Mouse (Mus musculus) midbrain, embryonic 14.5 days (tissue): ENCODE data around the gene Smad9. TPM values are rescaled to one million over a fixed set of nuclear protein-coding genes. Genes with fewer than 3 reads are reported as not detected.

ENCODE experiments used
- ATAC-seq: fragments of 200-750 bp; cut with Nextera tagmentation; 2 replicates; pipeline ENCODE4 v1.8.0; 2017; ENCODE audit warnings: moderate number of reproducible peaks, moderate library complexity; ENCODE audit not compliant: low FRiP score, low TSS enrichment
- DNase-seq: peaks from one replicate; pipeline ENCODE4 v3.0.0-alpha.2; 2015
- H3K27ac ChIP-seq: fragments of 300-500 bp; sonication (generic); replicated peaks from 2 replicates; pipeline ENCODE4 v1.5.1; 2014; ENCODE audit warnings: mild to moderate bottlenecking, low read depth, low read length, moderate library complexity
- H3K27me3 ChIP-seq: fragments of 300-500 bp; sonication (generic); 2 replicates; pipeline ENCODE4 v1.6.1; 2014; ENCODE audit warnings: low read length, control low read depth, mixed read lengths; ENCODE audit not compliant: control insufficient read depth, insufficient read depth
- H3K36me3 ChIP-seq: fragments of 300-500 bp; sonication (generic); 2 replicates; pipeline ENCODE4 v1.6.1; 2014; ENCODE audit warnings: low read length, control low read depth; ENCODE audit not compliant: control insufficient read depth, insufficient read depth
- H3K4me1 ChIP-seq: fragments of 300-500 bp; sonication (generic); 2 replicates; pipeline ENCODE4 v1.6.1; 2014; ENCODE audit warnings: mild to moderate bottlenecking, antibody characterized with exemption, low read length, control low read depth; ENCODE audit not compliant: control insufficient read depth, insufficient read depth
- H3K4me2 ChIP-seq: fragments of 300-500 bp; sonication (generic); 2 replicates; pipeline ENCODE4 v1.6.1; 2014; ENCODE audit warnings: mild to moderate bottlenecking, low read length, moderate library complexity
- H3K4me3 ChIP-seq: fragments of 300-500 bp; sonication (generic); replicated peaks from 2 replicates; pipeline ENCODE4 v1.5.1; 2014; ENCODE audit warnings: low read depth, low read length
- H3K9ac ChIP-seq: fragments of 300-500 bp; sonication (generic); replicated peaks from 2 replicates; pipeline ENCODE4 v1.6.1; 2014; ENCODE audit warnings: mild to moderate bottlenecking, low read length, moderate library complexity
- H3K9me3 ChIP-seq: fragments of 300-500 bp; sonication (generic); 2 replicates; pipeline ENCODE4 v1.6.1; 2016; ENCODE audit warnings: low read length, control low read depth, mixed read lengths; ENCODE audit not compliant: control insufficient read depth
- WGBS: fragments of 180-500 bp; shearing (Covaris S2); extraction: QIAGEN DNeasy Blood & Tissue Kit; methylation state at CpG from one replicate; pipeline ENCODE4 v1.1.7; 2014; 5-methylcytosine and 5-hydroxymethylcytosine counted together
- polyA plus RNA-seq: library from polyadenylated mRNA; unstranded; fragments of >200 nt; fragmentation: Nextera tagmentation; extraction: Ambion mirVana; gene quantifications from 2 replicates; pipeline ENCODE4 v1.2.1, GENCODE M21; 2014

Smad9 gene
- polyA plus RNA-seq, 1 experiment from 2014 or later = 0.30 TPM

GRCm38 (mm10) chr3:54741965-54742364, 13.4 kb upstream of the Smad9 start:
- DNase-seq (no peak), ATAC-seq (no peak)
- H3K27me3 ChIP-seq = no peaks in the 10 kb centered on the region
- no peak overlapping the region for H3K9ac ChIP-seq
- WGBS = 97% methylated on average over 11 of the region's 11 CpGs
- H3K9me3 ChIP-seq = no peaks in the 10 kb centered on the region
- H3K27ac ChIP-seq = no peak overlapping the region
- no peak overlapping the region for H3K4me3 ChIP-seq
- H3K4me1 ChIP-seq = no peaks in the 10 kb centered on the region
- peaks cover 77% of the 10 kb centered on the region for H3K36me3 ChIP-seq
- H3K4me2 ChIP-seq = no peak overlapping the region

DNA sequence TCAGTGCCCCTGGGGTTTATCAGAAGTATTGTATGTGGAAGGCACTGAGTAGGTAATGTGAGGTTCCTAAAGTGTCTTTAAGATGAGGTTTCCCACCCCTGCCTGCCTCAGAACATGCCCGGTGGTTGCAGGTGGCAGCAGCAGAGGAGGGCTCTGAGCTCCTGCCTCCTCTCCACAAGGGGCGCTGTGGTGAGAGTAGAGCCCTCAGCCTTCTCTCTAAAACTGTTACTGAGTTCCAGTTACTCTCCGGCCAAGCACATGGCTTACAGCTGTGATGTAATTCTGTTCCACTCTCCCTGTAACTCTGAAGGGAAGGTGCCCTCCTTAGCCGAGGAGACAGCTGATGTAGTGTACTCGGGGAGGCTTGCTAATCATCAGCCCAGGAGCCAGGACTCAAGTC, 9.6 kb upstream of the Smad9 start:
- peak; percentile 49 for DNase-seq
- 62% methylated on average over 5 of the region's 5 CpGs for WGBS
- no peak overlapping the region for H3K27ac ChIP-seq
- H3K4me1 ChIP-seq = no peaks in the 10 kb centered on the region
- no peaks in the 10 kb centered on the region for H3K9me3 ChIP-seq
- peaks cover 96% of the 10 kb centered on the region for H3K36me3 ChIP-seq
- no peaks in the 10 kb centered on the region for H3K27me3 ChIP-seq
- no peak overlapping the region for H3K9ac ChIP-seq
- H3K4me3 ChIP-seq = no peak overlapping the region
- H3K4me2 ChIP-seq = no peak overlapping the region
- no peak for ATAC-seq

DNA sequence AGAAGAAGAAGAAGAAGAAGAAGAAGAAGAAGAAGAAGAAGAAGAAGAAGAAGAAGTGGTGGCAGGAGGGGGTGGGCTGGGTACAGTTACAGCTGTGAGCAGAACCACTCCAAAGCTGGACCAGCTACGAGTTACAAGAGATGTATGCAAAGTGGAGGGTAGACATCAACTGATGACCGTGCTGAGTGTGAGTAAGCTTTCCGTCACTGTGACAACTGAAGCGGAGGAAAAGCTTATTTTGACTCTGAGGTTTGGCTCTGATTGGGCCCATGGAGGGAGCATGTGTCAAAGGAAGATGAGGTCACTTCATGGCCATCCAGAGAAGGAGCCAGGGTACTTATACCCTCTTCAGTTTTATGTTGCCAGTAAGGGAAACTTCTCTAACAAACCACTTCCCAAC, 2.0 kb upstream of the Smad9 start:
- Histone ChIP-seq H3K4me3 (no peak overlapping the region), H3K4me2 (no peak overlapping the region), H3K4me1 (peaks cover 13% of the 10 kb centered on the region; the same call in 1 of the 2 replicates), H3K36me3 (peaks cover 29% of the 10 kb centered on the region), H3K27me3 (peaks cover 8% of the 10 kb centered on the region; the same call in 1 of the 2 replicates), H3K27ac (no peak overlapping the region), H3K9me3 (no peaks in the 10 kb centered on the region), H3K9ac (no peak overlapping the region)
- no peak for DNase-seq
- ATAC-seq = no peak
- 85% methylated on average over 4 of the region's 4 CpGs for WGBS

- H3K9me3 ChIP-seq = no peaks in the 10 kb centered on the region
- H3K36me3 ChIP-seq = peaks cover 5% of the 10 kb centered on the region
- no peak overlapping the region for H3K27ac ChIP-seq
- H3K4me3 ChIP-seq = peak overlapping the region; percentile 57
- ATAC-seq (no peak), DNase-seq (peak; percentile 24)
- H3K4me2 ChIP-seq = peak overlapping the region; percentile 100
- peaks cover 13% of the 10 kb centered on the region; the same call in 1 of the 2 replicates for H3K4me1 ChIP-seq
- H3K9ac ChIP-seq = peak overlapping the region; percentile 67; the same call in 1 of the 2 replicates
- H3K27me3 ChIP-seq = peaks cover 8% of the 10 kb centered on the region; the same call in 1 of the 2 replicates
- 1% methylated on average over 11 of the region's 11 CpGs for whole genome bisulfite sequencing
Observed at GRCm38 (mm10) chr3:54756058-54756457, 676 bp downstream of the Smad9 start.

GRCm38 (mm10) chr3:54757446-54757845, 2.1 kb downstream of the Smad9 start:
- H3K27me3 ChIP-seq = peaks cover 8% of the 10 kb centered on the region; the same call in 1 of the 2 replicates
- no peak for DNase-seq
- no peak overlapping the region for H3K4me3 ChIP-seq
- H3K9me3 ChIP-seq = no peaks in the 10 kb centered on the region
- no peak for ATAC-seq
- peaks cover 13% of the 10 kb centered on the region; the same call in 1 of the 2 replicates for H3K4me1 ChIP-seq
- H3K9ac ChIP-seq = no peak overlapping the region
- H3K4me2 ChIP-seq = no peak overlapping the region
- no peak overlapping the region for H3K27ac ChIP-seq
- WGBS = 82% methylated on average over 8 of the region's 8 CpGs
- H3K36me3 ChIP-seq = no peaks in the 10 kb centered on the region

DNA sequence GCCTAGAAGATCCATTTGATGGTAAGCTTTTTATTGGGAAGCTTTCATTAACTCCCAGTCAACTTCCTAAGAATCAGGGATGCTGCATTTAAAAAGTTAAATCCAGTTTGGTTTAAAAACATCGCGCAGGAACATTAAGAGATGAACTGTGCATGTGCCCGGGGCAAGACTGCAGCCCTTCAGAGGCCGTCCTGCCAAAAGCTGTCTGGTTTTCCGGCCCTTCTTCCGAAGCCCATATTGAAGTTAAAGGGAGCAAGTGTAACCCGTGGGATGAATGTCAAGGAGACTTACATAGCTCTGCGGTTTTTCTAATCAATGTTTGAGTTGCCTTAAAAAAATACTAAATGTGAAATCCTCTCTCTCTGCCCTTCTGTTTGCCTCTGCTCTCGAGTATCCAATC, 3.8 kb downstream of the Smad9 start:
- DNase-seq = no peak
- WGBS = 81% methylated on average over 9 of the region's 9 CpGs
- Histone ChIP-seq H3K4me3 (no peak overlapping the region), H3K4me2 (no peak overlapping the region), H3K36me3 (no peaks in the 10 kb centered on the region), H3K27me3 (peaks cover 8% of the 10 kb centered on the region; the same call in 1 of the 2 replicates), H3K4me1 (peaks cover 13% of the 10 kb centered on the region; the same call in 1 of the 2 replicates), H3K9me3 (no peaks in the 10 kb centered on the region), H3K9ac (no peak overlapping the region), H3K27ac (no peak overlapping the region)
- ATAC-seq = no peak

- Histone ChIP-seq H3K4me2 (no peak overlapping the region), H3K27ac (no peak overlapping the region), H3K4me1 (peaks cover 7% of the 10 kb centered on the region; the same call in 1 of the 2 replicates), H3K36me3 (no peaks in the 10 kb centered on the region), H3K9ac (no peak overlapping the region), H3K27me3 (peaks cover 5% of the 10 kb centered on the region; the same call in 1 of the 2 replicates), H3K9me3 (no peaks in the 10 kb centered on the region), H3K4me3 (no peak overlapping the region)
- DNase-seq = no peak
- no peak for ATAC-seq
- 52% methylated on average over 15 of the region's 15 CpGs for WGBS
Observed at GRCm38 (mm10) chr3:54760321-54761115, 5.1 kb downstream of the Smad9 start.

DNA sequence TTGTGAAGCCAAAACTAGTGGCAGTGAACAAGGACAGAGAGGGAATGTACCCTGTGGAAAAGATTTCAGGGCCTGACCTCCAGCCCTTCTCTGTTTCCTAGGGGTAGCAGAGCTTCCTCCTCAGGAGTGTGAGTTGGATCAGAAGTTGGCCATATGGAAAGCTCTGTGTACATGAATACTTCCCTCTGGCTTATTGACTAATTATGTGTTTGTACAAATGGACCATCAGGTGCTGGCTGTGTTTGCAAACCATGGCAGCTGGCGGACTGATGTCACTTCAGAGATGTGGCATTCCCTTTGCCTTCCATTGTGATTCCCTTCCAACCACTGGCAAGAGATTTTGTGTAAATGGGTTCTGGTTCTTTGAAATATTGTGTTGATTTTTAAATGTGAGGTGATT, 5.9 kb downstream of the Smad9 start:
- H3K27me3 ChIP-seq = peaks cover 5% of the 10 kb centered on the region; the same call in 1 of the 2 replicates
- H3K4me1 ChIP-seq = no peaks in the 10 kb centered on the region
- no peak overlapping the region for H3K9ac ChIP-seq
- H3K4me3 ChIP-seq = no peak overlapping the region
- 84% methylated on average over 1 of the region's 1 CpGs for WGBS
- no peak overlapping the region for H3K4me2 ChIP-seq
- no peak overlapping the region for H3K27ac ChIP-seq
- no peaks in the 10 kb centered on the region for H3K9me3 ChIP-seq
- DNase-seq (no peak), ATAC-seq (no peak)
- H3K36me3 ChIP-seq = no peaks in the 10 kb centered on the region

- Histone ChIP-seq H3K9ac (no peak overlapping the region; the same call in 1 of the 2 replicates), H3K27ac (no peak overlapping the region), H3K36me3 (no peaks in the 10 kb centered on the region), H3K27me3 (no peaks in the 10 kb centered on the region), H3K9me3 (no peaks in the 10 kb centered on the region), H3K4me1 (no peaks in the 10 kb centered on the region), H3K4me3 (peak overlapping the region; percentile 19; the same call in 1 of the 2 replicates), H3K4me2 (peak overlapping the region; percentile 36)
- DNase-seq (peak; percentile 53), ATAC-seq (peak; percentile 48; the same call in 1 of the 2 replicates)
- 55% methylated on average over 18 of the region's 18 CpGs for WGBS
Observed at GRCm38 (mm10) chr3:54764418-54764817, 9.0 kb downstream of the Smad9 start.
